Mouse (Mus musculus): ENCODE data around the gene RPS10-NUDT3. TPM values are rescaled to one million over a fixed set of nuclear protein-coding genes. Genes with fewer than 3 reads are reported as not detected.

RPS10-NUDT3 gene
- polyA plus RNA-seq (2014; fragmentation: Nextera tagmentation; extraction: Ambion mirVana): not detected in 2 replicates

DNA sequence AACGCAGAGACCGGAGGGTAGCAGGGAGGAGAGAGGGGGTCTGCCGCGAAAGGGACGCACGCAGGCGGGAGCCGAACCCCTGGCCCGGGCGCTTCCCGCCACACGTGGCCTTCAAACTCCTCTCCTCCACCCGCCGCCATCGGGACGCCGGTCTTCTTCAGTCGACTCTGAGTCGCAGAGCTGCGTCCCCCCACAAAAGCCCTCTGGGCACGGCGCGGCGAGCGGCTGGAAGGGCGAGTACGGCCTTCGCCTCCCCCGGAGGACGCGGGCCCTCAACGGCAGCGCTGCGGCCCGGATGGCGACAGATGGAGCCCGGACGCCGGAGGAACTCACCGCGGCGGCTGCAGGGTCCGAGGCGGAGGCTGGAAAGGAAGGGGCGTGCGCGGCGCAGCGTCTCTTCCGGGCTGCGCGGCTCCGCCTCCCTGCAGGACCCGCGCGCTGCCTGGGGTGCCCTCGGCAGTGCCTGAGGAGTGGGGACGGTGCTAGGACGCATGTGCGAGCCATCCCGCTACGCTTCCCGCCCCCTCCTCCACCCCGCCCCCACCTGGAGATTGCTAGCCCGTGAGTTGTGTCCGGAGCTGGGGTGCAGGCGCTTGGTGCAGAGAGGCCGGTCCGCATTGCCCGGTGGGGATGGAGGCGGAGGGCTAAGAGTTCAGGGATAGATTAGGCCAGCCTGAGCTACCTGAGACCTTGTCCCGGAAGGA is at the start of gene RPS10-NUDT3:
Gene RPS10-NUDT3 (minus strand): TSS at position 352 of the 704 bp plus-strand sequence.
- H3K4me1 ChIP-seq (ENCODE audit: control insufficient read depth, insufficient read depth, low read length): peaks cover 17% of the 10 kb centered on the region
- H3K27me3 ChIP-seq (ENCODE audit: control insufficient read depth, insufficient read depth, low read length): no peaks in the 10 kb centered on the region
- peak within 1 kb of the TSS; percentile 89 for H3K4me3 ChIP-seq (ENCODE audit: low read depth, low read length)
- H3K9me3 ChIP-seq (ENCODE audit: control insufficient read depth, low read length): no peaks in the 10 kb centered on the region
- peak; percentile 92 for ATAC-seq (ENCODE audit: insufficient number of reproducible peaks, low FRiP score, low TSS enrichment, low read depth)
- peak within 1 kb of the TSS; percentile 88 for H3K4me2 ChIP-seq (ENCODE audit: low read depth, severe bottlenecking)
- WGBS: under 1% methylated on average over 68 of the region's 72 CpGs
- peaks cover 29% of the 10 kb centered on the region for H3K36me3 ChIP-seq (ENCODE audit: control insufficient read depth, insufficient read depth, low read length)
- DNase-seq (ENCODE audit: low spot score): peak; percentile 97
- peak within 1 kb of the TSS; percentile 95 for H3K9ac ChIP-seq (ENCODE audit: low read length)
- H3K27ac ChIP-seq (replicated peaks; ENCODE audit: low read depth, low read length): peak within 1 kb of the TSS; percentile 86

DNA sequence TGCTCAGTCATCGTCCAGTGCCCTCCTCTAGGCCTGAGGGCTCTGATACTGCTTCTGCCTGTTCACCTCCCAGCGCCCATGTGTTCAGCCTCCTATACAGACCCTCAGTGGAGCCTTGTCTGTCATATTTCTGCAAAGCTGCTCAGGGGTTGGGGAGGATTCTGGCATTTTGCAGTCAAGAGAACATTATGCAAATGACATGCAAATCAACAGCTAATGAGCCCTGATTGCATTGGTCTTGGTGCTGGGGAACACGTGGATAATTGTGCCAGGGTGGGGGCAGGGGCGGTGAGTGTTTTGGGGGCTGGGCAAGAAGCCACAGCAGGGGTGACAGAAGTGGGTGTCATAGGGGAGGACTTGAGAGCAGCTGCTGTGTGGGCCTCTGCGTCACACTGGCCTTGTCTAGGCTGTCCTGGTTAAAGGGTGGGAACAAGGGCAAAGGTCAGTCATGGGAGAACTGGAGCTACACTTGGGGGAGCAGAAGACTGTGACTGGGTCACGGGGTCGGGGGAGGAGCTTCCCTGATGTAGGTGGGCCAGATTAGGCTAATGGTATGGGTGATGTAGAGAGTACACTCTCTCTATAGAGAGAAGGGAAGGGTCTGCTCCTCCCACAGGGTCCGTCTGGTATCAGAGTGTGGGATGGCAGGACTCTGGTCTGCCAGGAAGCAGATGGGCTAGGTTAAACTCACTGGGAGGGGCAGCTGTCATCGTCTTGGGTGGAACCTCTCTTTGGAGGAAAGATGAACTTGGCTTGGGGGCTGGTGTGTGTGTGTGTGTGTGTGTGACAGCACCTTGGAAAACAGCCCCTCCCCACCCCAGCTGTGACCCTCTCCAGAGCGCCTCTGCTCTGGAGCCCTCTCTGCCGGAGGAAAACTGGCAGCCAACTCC is 44.1 kb upstream of the RPS10-NUDT3 start:
- Histone ChIP-seq H3K4me3 (ENCODE audit: low read depth, low read length) (no peak overlapping the region), H3K27ac (replicated peaks; ENCODE audit: low read depth, low read length) (no peak overlapping the region)
- ATAC-seq (ENCODE audit: insufficient number of reproducible peaks, low FRiP score, low TSS enrichment, low read depth): no peak

DNA sequence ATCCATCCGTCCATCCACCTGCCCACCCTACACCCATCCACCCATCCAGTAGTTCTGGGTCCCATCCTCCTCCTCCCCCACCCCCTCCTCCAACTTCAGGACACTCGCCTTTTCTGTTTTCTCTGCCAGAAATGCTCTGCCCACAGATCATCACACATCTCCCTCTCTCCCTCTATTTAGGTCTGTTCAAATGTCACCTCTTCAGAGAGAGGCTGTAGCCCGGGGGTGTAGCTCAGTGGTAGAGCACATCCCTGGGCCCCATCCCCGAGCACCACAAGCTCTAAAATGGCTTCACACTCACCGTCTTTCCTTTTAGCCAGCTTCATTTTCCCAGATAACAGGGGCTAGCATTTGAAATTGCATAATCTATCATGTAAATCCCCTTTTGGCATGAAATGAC is 42.7 kb upstream of the RPS10-NUDT3 start:
- 90% methylated on average over 5 of the region's 5 CpGs for WGBS
- no peak overlapping the region for H3K27ac ChIP-seq (replicated peaks; ENCODE audit: low read depth, low read length)
- ATAC-seq (ENCODE audit: insufficient number of reproducible peaks, low FRiP score, low TSS enrichment, low read depth) (no peak), DNase-seq (ENCODE audit: low spot score) (no peak)
- H3K4me2 ChIP-seq (ENCODE audit: low read depth, severe bottlenecking): no peak overlapping the region
- no peak overlapping the region for H3K4me3 ChIP-seq (ENCODE audit: low read depth, low read length)
- H3K9me3 ChIP-seq (ENCODE audit: control insufficient read depth, low read length): no peaks in the 10 kb centered on the region
- H3K27me3 ChIP-seq (ENCODE audit: control insufficient read depth, insufficient read depth, low read length): no peaks in the 10 kb centered on the region
- no peaks in the 10 kb centered on the region for H3K36me3 ChIP-seq (ENCODE audit: control insufficient read depth, insufficient read depth, low read length)
- H3K9ac ChIP-seq (ENCODE audit: low read length): no peak overlapping the region
- H3K4me1 ChIP-seq (ENCODE audit: control insufficient read depth, insufficient read depth, low read length): 0 out of 2 replicates have a peak, but pooled peaks cover 2% of the 10 kb centered on the region

More for the DNA sequence above, 44.1 kb upstream of the RPS10-NUDT3 start:
- DNase-seq (ENCODE audit: low spot score): no peak
- Histone ChIP-seq H3K9me3 (ENCODE audit: control insufficient read depth, low read length) (no peaks in the 10 kb centered on the region), H3K4me1 (ENCODE audit: control insufficient read depth, insufficient read depth, low read length) (0 out of 2 replicates have a peak, but pooled peaks cover 2% of the 10 kb centered on the region), H3K4me2 (ENCODE audit: low read depth, severe bottlenecking) (no peak overlapping the region), H3K27me3 (ENCODE audit: control insufficient read depth, insufficient read depth, low read length) (no peaks in the 10 kb centered on the region), H3K36me3 (ENCODE audit: control insufficient read depth, insufficient read depth, low read length) (no peaks in the 10 kb centered on the region), H3K9ac (ENCODE audit: low read length) (no peak overlapping the region)
- 44% methylated on average over 11 of the region's 11 CpGs for WGBS

DNA sequence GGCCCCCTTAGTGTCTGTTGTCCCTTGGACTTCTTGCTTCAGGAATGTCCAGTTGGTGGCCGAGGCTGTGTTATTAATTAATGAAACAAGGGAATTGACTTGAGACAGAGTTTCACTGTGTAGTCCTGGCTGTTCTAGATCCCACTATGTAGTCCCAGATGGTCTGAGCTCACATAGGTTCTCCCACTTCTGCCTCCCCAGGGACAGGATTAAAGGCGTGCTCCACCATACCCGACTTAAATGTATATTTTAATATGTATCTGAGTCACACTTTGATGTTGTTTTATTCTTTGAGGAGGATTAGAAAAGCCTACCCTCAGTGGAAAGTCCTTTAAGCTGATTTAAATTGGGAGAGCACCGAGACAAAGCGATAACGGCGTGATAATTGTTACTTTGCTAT is 41.2 kb upstream of the RPS10-NUDT3 start:
- Histone ChIP-seq H3K36me3 (ENCODE audit: control insufficient read depth, insufficient read depth, low read length) (no peaks in the 10 kb centered on the region), H3K9me3 (ENCODE audit: control insufficient read depth, low read length) (no peaks in the 10 kb centered on the region), H3K4me3 (ENCODE audit: low read depth, low read length) (no peak overlapping the region), H3K4me2 (ENCODE audit: low read depth, severe bottlenecking) (no peak overlapping the region), H3K27ac (replicated peaks; ENCODE audit: low read depth, low read length) (no peak overlapping the region), H3K9ac (ENCODE audit: low read length) (no peak overlapping the region), H3K4me1 (ENCODE audit: control insufficient read depth, insufficient read depth, low read length) (0 out of 2 replicates have a peak, but pooled peaks cover 2% of the 10 kb centered on the region), H3K27me3 (ENCODE audit: control insufficient read depth, insufficient read depth, low read length) (no peaks in the 10 kb centered on the region)
- no peak for ATAC-seq (ENCODE audit: insufficient number of reproducible peaks, low FRiP score, low TSS enrichment, low read depth)
- WGBS: 63% methylated on average over 7 of the region's 7 CpGs
- no peak for DNase-seq (ENCODE audit: low spot score)

DNA sequence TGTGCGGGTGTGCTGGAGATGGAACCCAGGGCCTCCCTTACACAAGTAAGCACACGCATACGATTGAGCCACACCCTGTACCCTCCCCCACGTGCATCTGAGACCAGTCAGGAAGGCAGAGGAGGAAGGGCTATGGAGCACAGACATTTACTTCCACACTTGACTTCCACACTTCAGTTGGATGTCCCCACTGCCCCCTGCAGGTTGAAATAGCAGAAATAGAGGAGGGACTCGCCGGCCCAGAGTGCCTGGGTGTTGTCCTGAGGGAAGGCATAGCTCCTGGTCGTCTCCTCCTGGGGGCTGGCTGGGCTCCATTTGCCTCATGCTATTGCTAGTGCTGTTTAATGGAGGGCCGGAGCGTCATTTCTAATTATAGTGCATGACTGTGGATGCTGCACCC is 40.4 kb upstream of the RPS10-NUDT3 start:
- 65% methylated on average over 9 of the region's 9 CpGs for WGBS
- H3K9ac ChIP-seq (ENCODE audit: low read length): no peak overlapping the region
- H3K27ac ChIP-seq (replicated peaks; ENCODE audit: low read depth, low read length): no peak overlapping the region
- no peaks in the 10 kb centered on the region for H3K36me3 ChIP-seq (ENCODE audit: control insufficient read depth, insufficient read depth, low read length)
- DNase-seq (ENCODE audit: low spot score) (no peak), ATAC-seq (ENCODE audit: insufficient number of reproducible peaks, low FRiP score, low TSS enrichment, low read depth) (no peak)
- no peak overlapping the region for H3K4me3 ChIP-seq (ENCODE audit: low read depth, low read length)
- no peak overlapping the region for H3K4me2 ChIP-seq (ENCODE audit: low read depth, severe bottlenecking)
- H3K4me1 ChIP-seq (ENCODE audit: control insufficient read depth, insufficient read depth, low read length): 0 out of 2 replicates have a peak, but pooled peaks cover 2% of the 10 kb centered on the region
- no peaks in the 10 kb centered on the region for H3K27me3 ChIP-seq (ENCODE audit: control insufficient read depth, insufficient read depth, low read length)
- H3K9me3 ChIP-seq (ENCODE audit: control insufficient read depth, low read length): no peaks in the 10 kb centered on the region

DNA sequence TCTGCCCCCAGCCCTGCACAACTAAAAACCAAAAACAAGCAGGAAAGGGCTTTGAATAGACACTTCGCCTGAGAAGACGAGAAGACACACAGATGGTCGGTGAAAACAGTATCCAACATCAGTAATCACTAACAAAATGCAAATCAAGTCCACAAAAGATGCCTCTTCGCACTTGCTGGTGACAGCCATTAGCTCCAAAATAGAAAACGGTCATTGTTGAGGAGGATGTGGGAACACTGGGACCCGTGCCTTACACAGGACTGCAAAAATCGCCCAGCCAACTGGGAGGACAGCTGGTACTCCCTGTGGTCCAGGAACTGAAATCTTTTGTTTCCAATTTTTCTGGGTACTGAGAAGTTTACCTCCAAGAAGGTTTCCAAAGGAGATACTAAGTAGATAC is 38.9 kb upstream of the RPS10-NUDT3 start:
- Histone ChIP-seq H3K27me3 (ENCODE audit: control insufficient read depth, insufficient read depth, low read length) (no peaks in the 10 kb centered on the region), H3K9me3 (ENCODE audit: control insufficient read depth, low read length) (no peaks in the 10 kb centered on the region), H3K36me3 (ENCODE audit: control insufficient read depth, insufficient read depth, low read length) (no peaks in the 10 kb centered on the region), H3K27ac (replicated peaks; ENCODE audit: low read depth, low read length) (no peak overlapping the region), H3K4me3 (ENCODE audit: low read depth, low read length) (no peak overlapping the region), H3K4me2 (ENCODE audit: low read depth, severe bottlenecking) (no peak overlapping the region), H3K4me1 (ENCODE audit: control insufficient read depth, insufficient read depth, low read length) (0 out of 2 replicates have a peak, but pooled peaks cover 2% of the 10 kb centered on the region), H3K9ac (ENCODE audit: low read length) (no peak overlapping the region)
- 89% methylated on average over 7 of the region's 7 CpGs for WGBS
- DNase-seq (ENCODE audit: low spot score) (no peak), ATAC-seq (ENCODE audit: insufficient number of reproducible peaks, low FRiP score, low TSS enrichment, low read depth) (no peak)

DNA sequence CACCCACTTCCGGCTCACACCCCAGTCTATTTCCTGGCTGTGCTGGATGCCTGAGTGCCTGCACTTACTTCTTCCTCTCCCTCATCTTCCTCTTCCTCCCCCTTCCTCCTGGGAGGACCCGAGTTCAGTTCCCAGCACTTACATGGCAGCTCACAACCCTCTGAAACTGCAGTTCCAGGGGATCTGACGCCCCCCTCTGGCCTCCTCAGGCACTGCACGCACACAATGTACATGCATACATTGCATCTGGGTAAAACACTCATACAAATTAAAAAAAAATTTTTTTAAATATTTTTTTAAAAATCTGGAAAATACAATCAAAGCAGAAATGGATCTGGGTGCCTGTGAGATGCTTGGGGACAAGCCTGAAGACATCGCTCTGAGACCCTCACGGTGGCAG is 36.7 kb upstream of the RPS10-NUDT3 start:
- no peak for ATAC-seq (ENCODE audit: insufficient number of reproducible peaks, low FRiP score, low TSS enrichment, low read depth)
- Histone ChIP-seq H3K4me3 (ENCODE audit: low read depth, low read length) (no peak overlapping the region), H3K4me1 (ENCODE audit: control insufficient read depth, insufficient read depth, low read length) (0 out of 2 replicates have a peak, but pooled peaks cover 2% of the 10 kb centered on the region), H3K27me3 (ENCODE audit: control insufficient read depth, insufficient read depth, low read length) (no peaks in the 10 kb centered on the region), H3K36me3 (ENCODE audit: control insufficient read depth, insufficient read depth, low read length) (no peaks in the 10 kb centered on the region), H3K9me3 (ENCODE audit: control insufficient read depth, low read length) (no peaks in the 10 kb centered on the region), H3K4me2 (ENCODE audit: low read depth, severe bottlenecking) (no peak overlapping the region), H3K9ac (ENCODE audit: low read length) (no peak overlapping the region), H3K27ac (replicated peaks; ENCODE audit: low read depth, low read length) (no peak overlapping the region)
- DNase-seq (ENCODE audit: low spot score): no peak
- WGBS: 84% methylated on average over 6 of the region's 6 CpGs

DNA sequence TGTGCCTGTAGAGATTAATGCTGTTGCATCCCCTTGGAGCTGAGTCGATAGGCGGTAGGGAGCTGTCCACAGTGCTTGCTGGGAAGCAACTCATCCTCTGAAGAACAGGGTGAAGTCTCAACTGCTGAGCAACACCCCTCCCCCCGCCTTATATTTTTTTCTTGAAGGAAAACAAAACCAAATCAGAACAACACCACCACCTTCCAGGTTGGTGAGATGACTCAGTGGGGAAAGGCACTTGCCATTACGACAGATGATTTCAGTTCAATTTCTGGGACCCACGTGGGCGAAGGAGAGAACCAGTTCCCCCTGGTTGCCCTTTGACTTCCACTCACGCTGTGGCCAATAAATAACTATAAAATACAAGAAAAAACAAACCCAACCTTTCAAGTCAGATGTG is 23.7 kb upstream of the RPS10-NUDT3 start:
- WGBS: 68% methylated on average over 7 of the region's 7 CpGs
- DNase-seq (ENCODE audit: low spot score): no peak
- Histone ChIP-seq H3K4me2 (ENCODE audit: low read depth, severe bottlenecking) (no peak overlapping the region), H3K9me3 (ENCODE audit: control insufficient read depth, low read length) (no peaks in the 10 kb centered on the region), H3K9ac (ENCODE audit: low read length) (no peak overlapping the region), H3K4me1 (ENCODE audit: control insufficient read depth, insufficient read depth, low read length) (peaks cover 9% of the 10 kb centered on the region), H3K4me3 (ENCODE audit: low read depth, low read length) (no peak overlapping the region), H3K27ac (replicated peaks; ENCODE audit: low read depth, low read length) (no peak overlapping the region), H3K36me3 (ENCODE audit: control insufficient read depth, insufficient read depth, low read length) (no peaks in the 10 kb centered on the region), H3K27me3 (ENCODE audit: control insufficient read depth, insufficient read depth, low read length) (peaks cover 3% of the 10 kb centered on the region; the same call in 1 of the 2 replicates)
- ATAC-seq (ENCODE audit: insufficient number of reproducible peaks, low FRiP score, low TSS enrichment, low read depth): no peak

All from limb, embryonic 11.5 days (tissue).